Mouse (Mus musculus) embryonic fibroblast, embryonic 13.5 days (primary cell): ENCODE measurements around the gene Piwil1.

Source experiments
- CTCF ChIP-seq: IDR thresholded peaks from 2 replicates; pipeline ENCODE4 v1.5.1; 2011; ENCODE audit warnings: mild to moderate bottlenecking, control low read depth, low read length, moderate library complexity, borderline replicate concordance; ENCODE audit not compliant: insufficient read depth
- POLR2A ChIP-seq: IDR thresholded peaks from 2 replicates; pipeline ENCODE4 v1.6.1; 2011; ENCODE audit warnings: low read depth, mild to moderate bottlenecking, control low read depth, low read length, moderate library complexity

DNA sequence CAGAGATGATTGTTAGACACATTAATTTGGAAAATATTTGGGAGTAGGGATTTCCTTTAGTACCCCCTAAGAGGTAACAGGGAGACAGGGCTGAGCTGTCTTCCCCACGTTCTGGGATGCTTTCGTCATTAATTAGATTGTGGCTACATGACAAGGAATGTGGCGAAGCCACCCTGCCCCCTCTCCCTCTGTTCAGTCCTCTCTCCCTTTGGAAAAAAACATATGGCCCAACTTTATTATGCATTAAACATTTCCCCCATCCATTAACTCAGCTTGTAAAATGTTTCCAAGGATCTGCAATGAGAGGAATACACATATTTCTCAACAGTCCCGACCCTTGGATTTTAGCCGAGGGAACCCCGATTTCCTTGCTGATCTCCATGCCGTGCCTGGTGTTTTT is 35.0 kb upstream of the Piwil1 start:
- TF ChIP-seq CTCF (no peak), POLR2A (no peak)
